Mouse (Mus musculus) heart, embryonic 15.5 days (tissue): ENCODE data around the gene Padi1. TPM values are rescaled to one million over a fixed set of nuclear protein-coding genes. Genes with fewer than 3 reads are reported as not detected.

Experiments used
- polyA plus RNA-seq: library from polyadenylated mRNA; unstranded; fragments of >200 nt; fragmentation: Nextera tagmentation; extraction: Ambion mirVana; gene quantifications from 2 replicates; pipeline ENCODE4 v1.2.1, GENCODE M21; 2015

The Padi1 gene
- polyA plus RNA-seq, 1 experiment from 2014 or later: 0.05 TPM

Other genes starting within 250 kb of the Padi1 start
- 15.3 and 21.8 TPM in 2 replicates for gene Arhgef10l, start 179.8 kb downstream of the Padi1 start, polyA plus RNA-seq
- gene Rcc2, start 145.2 kb downstream of the Padi1 start, polyA plus RNA-seq: 13.9 and 24.6 TPM in 2 replicates
- 0.30 TPM in 1 of 2 replicates, not detected in the other for gene Padi6, start 103.1 kb downstream of the Padi1 start, polyA plus RNA-seq
- gene Padi4, start 71.5 kb downstream of the Padi1 start, polyA plus RNA-seq: 1.9 and 2.5 TPM in 2 replicates
- 0.14 and 0.34 TPM in 2 replicates for gene Padi3, start 35.1 kb downstream of the Padi1 start, polyA plus RNA-seq
- 1.2 and 3.1 TPM in 2 replicates for gene Padi2, start 60.6 kb upstream of the Padi1 start, polyA plus RNA-seq
- 812 and 965 TPM in 2 replicates for gene Sdhb, start 115.4 kb upstream of the Padi1 start, polyA plus RNA-seq
- 23.4 and 38.8 TPM in 2 replicates for gene Atp13a2, start 141.1 kb upstream of the Padi1 start, polyA plus RNA-seq
- 237 and 341 TPM in 2 replicates for gene Mfap2, start 164.6 kb upstream of the Padi1 start, polyA plus RNA-seq
- gene Crocc, start 214.8 kb upstream of the Padi1 start, polyA plus RNA-seq: 3.4 and 4.7 TPM in 2 replicates
- 38.6 and 52.4 TPM in 2 replicates for gene Necap2, start 232.6 kb upstream of the Padi1 start, polyA plus RNA-seq
- 0.26 TPM in 1 of 2 replicates, not detected in the other for gene Spata21, start 242.6 kb upstream of the Padi1 start, polyA plus RNA-seq